Mouse (Mus musculus) midbrain, embryonic 11.5 days (tissue): Measurements from ENCODE around the gene P2rx7. TPM values are rescaled to one million over a fixed set of nuclear protein-coding genes. Genes with fewer than 3 reads are reported as not detected.
A peak's percentile ranks its signal among the peaks of the same experiment; 100 is the strongest.

Source experiments
- ATAC-seq: fragments of 200-750 bp; cut with Nextera tagmentation; 2 replicates; pipeline ENCODE4 v1.8.0; 2017; ENCODE audit warnings: moderate TSS enrichment, moderate library complexity; ENCODE audit not compliant: low FRiP score
- DNase-seq: peaks from one replicate; pipeline ENCODE4 v3.0.0; 2015; ENCODE audit warnings: low spot score; ENCODE audit errors: missing footprints
- H3K27ac ChIP-seq: fragments of 300-500 bp; sonication (generic); 2 replicates; pipeline ENCODE4 v1.5.1; 2014; ENCODE audit warnings: low read depth, low read length
- H3K27me3 ChIP-seq: fragments of 300-500 bp; sonication (generic); 2 replicates; pipeline ENCODE4 v1.6.1; 2014; ENCODE audit warnings: mild to moderate bottlenecking, low read length, moderate library complexity, mixed read lengths; ENCODE audit not compliant: control insufficient read depth, insufficient read depth
- H3K36me3 ChIP-seq: fragments of 300-500 bp; sonication (generic); 2 replicates; pipeline ENCODE4 v1.6.1; 2014; ENCODE audit warnings: mild to moderate bottlenecking, low read length, moderate library complexity, mixed read lengths; ENCODE audit not compliant: control insufficient read depth, insufficient read depth
- H3K4me1 ChIP-seq: fragments of 300-500 bp; sonication (generic); 2 replicates; pipeline ENCODE4 v1.6.1; 2014; ENCODE audit warnings: low read length; ENCODE audit not compliant: control insufficient read depth, insufficient read depth
- H3K4me2 ChIP-seq: fragments of 300-500 bp; sonication (generic); 2 replicates; pipeline ENCODE4 v1.6.1; 2014; ENCODE audit warnings: mild to moderate bottlenecking, moderate library complexity
- H3K4me3 ChIP-seq: fragments of 300-500 bp; sonication (generic); 2 replicates; pipeline ENCODE4 v1.5.1; 2014; ENCODE audit warnings: low read depth, low read length
- H3K9ac ChIP-seq: fragments of 300-500 bp; sonication (generic); 2 replicates; pipeline ENCODE4 v1.6.1; 2014; ENCODE audit warnings: low read length
- H3K9me3 ChIP-seq: fragments of 300-500 bp; sonication (generic); 2 replicates; pipeline ENCODE4 v1.6.1; 2016; ENCODE audit warnings: low read length; ENCODE audit not compliant: control insufficient read depth
- WGBS: fragments of 180-500 bp; shearing (Covaris S2); extraction: QIAGEN DNeasy Blood & Tissue Kit; methylation state at CpG from one replicate; pipeline ENCODE4 v1.1.7; 2014; 5-methylcytosine and 5-hydroxymethylcytosine counted together
- polyA plus RNA-seq: library from polyadenylated mRNA; unstranded; fragments of >200 nt; fragmentation: Nextera tagmentation; extraction: Ambion mirVana; gene quantifications from 2 replicates; pipeline ENCODE4 v1.2.1, GENCODE M21; 2014

The P2rx7 gene
- polyA plus RNA-seq, 1 experiment from 2014 or later, result 0.63 TPM

DNA sequence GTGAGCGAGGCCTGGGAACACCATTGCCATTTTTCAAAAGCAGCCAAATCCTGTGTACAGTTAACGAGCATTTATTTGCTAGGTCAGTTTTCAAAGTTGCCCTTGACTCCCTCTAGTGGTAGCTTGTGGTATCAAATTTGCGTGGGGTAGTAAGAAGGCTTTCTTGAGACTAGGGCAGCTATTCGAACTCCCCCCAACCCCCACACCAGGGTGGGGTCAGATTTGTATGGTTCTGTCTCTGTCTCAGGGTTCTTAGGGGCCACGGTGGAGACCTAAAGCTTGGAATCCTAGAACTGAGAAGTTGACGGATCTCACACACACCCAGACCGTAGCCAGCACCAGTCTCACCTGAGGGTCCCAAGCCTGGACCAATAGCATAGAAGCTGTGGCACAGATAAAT, 82.4 kb downstream of the P2rx7 start:
- DNase-seq (peak; percentile 98), ATAC-seq (peak; percentile 44; the same call in 1 of the 2 replicates)
- Histone ChIP-seq H3K27me3 (no peaks in the 10 kb centered on the region), H3K4me2 (no peak overlapping the region), H3K36me3 (no peaks in the 10 kb centered on the region), H3K9me3 (no peaks in the 10 kb centered on the region), H3K4me1 (no peaks in the 10 kb centered on the region), H3K9ac (no peak overlapping the region), H3K27ac (no peak overlapping the region), H3K4me3 (no peak overlapping the region)
- WGBS, result 26% methylated on average over 7 of the region's 7 CpGs

DNA sequence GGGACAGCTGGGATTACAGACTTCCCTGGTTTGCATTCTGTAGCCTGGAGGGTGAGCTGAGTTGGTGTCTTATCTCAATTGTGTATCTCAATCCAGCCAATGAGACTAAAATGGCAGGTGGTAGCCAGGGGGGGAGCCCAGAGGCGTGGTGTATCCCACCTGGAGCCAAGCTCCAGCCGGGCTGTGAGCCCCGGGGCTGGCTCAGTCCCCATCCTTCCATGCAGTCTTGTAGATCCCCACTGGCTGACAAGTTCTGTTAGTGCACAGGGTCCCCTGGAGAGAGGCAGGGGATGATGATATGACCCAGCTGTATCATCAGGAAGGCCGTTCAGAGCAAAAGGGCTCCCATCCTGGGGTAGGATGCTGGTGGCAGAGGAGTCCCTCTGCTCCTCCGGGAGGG, 82.9 kb downstream of the P2rx7 start:
- Histone ChIP-seq H3K27me3 (no peaks in the 10 kb centered on the region), H3K4me2 (no peak overlapping the region), H3K4me1 (no peaks in the 10 kb centered on the region), H3K9ac (no peak overlapping the region), H3K27ac (no peak overlapping the region), H3K4me3 (no peak overlapping the region), H3K36me3 (no peaks in the 10 kb centered on the region), H3K9me3 (no peaks in the 10 kb centered on the region)
- DNase-seq, result peak; percentile 81
- WGBS, result 83% methylated on average over 5 of the region's 5 CpGs
- ATAC-seq, result no peak

DNA sequence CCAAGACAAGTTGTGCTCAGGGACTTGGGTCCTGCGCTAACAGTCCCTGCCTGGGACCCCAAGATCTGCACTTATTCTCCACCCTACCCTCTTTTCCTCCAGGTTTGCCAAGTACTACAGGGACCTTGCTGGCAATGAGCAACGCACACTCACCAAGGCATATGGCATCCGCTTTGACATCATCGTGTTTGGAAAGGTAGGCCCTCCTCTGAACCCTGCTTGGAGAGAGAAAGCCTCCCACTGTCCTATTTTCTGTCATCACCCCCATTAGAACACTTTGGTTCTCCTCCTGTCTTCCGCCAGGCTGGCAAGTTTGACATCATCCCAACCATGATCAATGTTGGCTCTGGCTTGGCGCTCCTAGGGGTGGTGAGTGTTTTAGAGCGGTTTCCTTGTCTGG, 83.4 kb downstream of the P2rx7 start:
- Histone ChIP-seq H3K9ac (no peak overlapping the region), H3K27me3 (no peaks in the 10 kb centered on the region), H3K27ac (no peak overlapping the region), H3K4me2 (no peak overlapping the region), H3K36me3 (no peaks in the 10 kb centered on the region), H3K4me3 (no peak overlapping the region), H3K9me3 (no peaks in the 10 kb centered on the region), H3K4me1 (no peaks in the 10 kb centered on the region)
- no peak for ATAC-seq
- 96% methylated on average over 7 of the region's 7 CpGs for WGBS
- DNase-seq, result no peak

DNA sequence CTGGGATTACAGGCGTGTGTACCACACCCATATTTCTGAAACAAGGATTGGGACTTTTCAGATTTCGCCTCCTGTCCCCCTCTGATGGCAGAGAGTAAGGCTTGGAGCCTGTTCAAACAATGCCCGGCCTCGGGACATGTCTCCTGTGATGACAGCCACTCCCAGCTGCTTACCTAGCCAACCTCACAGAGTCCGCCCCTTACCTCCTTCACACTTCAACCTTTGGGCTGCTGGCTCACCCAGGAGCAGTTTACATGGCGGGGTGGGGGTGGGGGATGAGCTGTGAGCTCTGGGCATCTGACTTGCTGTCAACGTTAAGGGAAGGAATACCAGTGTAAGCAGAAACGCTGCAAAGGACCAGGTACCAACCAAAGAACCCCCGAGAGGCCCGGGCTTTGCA, 87.1 kb downstream of the P2rx7 start:
- H3K36me3 ChIP-seq, result no peaks in the 10 kb centered on the region
- 88% methylated on average over 10 of the region's 10 CpGs for WGBS
- no peak overlapping the region for H3K4me2 ChIP-seq
- no peaks in the 10 kb centered on the region for H3K9me3 ChIP-seq
- no peak overlapping the region for H3K9ac ChIP-seq
- DNase-seq, result no peak
- no peaks in the 10 kb centered on the region for H3K4me1 ChIP-seq
- no peaks in the 10 kb centered on the region for H3K27me3 ChIP-seq
- no peak overlapping the region for H3K4me3 ChIP-seq
- no peak overlapping the region for H3K27ac ChIP-seq
- no peak for ATAC-seq

DNA sequence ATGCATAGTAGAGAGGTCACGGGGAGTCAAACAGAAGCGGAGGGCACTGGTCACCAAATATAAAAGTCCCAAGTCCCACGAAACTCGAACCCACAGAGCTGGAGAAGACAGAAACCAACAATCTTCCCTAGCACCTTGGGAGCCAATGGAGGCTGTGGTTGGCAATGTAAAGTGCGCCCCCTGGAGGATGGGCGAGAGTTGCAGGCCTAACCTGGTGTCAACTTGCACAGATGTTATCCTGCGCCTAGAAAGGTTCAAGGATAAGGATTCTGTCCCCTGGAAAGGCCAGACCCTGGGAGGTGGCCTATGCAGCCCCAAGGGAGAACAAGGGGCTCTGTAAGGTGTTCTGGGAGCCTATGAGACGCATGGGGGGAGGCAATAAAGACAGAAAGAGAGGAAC, 87.6 kb downstream of the P2rx7 start:
- Histone ChIP-seq H3K36me3 (no peaks in the 10 kb centered on the region), H3K4me3 (no peak overlapping the region), H3K9me3 (no peaks in the 10 kb centered on the region), H3K4me1 (no peaks in the 10 kb centered on the region), H3K27me3 (no peaks in the 10 kb centered on the region), H3K4me2 (no peak overlapping the region), H3K9ac (no peak overlapping the region), H3K27ac (no peak overlapping the region)
- ATAC-seq (no peak), DNase-seq (no peak)
- 68% methylated on average over 8 of the region's 8 CpGs for WGBS

DNA sequence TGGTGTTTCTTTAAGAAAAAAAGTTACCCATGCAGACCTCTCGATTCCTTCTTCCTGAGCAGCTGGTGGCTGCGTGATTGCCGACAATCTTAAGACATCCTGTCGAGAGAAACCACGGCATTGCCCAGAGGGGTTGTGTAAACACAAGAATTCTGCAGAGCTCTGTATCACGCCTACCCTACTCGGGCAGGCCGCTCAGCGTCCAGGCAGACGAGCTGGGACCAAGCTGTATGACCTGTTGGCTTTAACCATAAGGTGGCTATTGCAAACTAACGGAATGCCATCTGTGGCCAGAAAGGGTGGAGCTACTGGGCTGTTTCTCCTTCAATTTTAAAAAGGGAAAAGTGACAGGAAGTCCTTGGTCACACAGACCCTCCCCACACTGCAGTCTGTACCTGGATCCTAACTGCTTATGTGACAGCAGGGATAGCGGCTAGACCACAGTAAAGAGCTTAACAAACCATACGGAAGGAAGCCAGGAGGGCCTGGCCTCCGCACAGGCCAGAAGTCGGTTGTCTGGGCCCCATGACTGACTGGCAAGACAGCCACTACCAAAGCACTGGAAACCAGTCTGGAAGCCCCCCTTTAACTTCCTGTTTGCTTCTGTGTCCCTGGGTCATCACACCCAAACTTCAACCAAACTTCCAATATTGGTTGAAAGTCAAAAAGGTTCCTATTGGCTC, 88.4 kb downstream of the P2rx7 start:
- H3K36me3 ChIP-seq, result no peaks in the 10 kb centered on the region
- whole genome bisulfite sequencing, result 76% methylated on average over 15 of the region's 15 CpGs
- no peak for DNase-seq
- no peak overlapping the region for H3K4me2 ChIP-seq
- no peak overlapping the region for H3K4me3 ChIP-seq
- no peak overlapping the region for H3K27ac ChIP-seq
- H3K4me1 ChIP-seq, result no peaks in the 10 kb centered on the region
- H3K27me3 ChIP-seq, result no peaks in the 10 kb centered on the region
- H3K9ac ChIP-seq, result no peak overlapping the region
- ATAC-seq, result no peak
- H3K9me3 ChIP-seq, result no peaks in the 10 kb centered on the region

DNA sequence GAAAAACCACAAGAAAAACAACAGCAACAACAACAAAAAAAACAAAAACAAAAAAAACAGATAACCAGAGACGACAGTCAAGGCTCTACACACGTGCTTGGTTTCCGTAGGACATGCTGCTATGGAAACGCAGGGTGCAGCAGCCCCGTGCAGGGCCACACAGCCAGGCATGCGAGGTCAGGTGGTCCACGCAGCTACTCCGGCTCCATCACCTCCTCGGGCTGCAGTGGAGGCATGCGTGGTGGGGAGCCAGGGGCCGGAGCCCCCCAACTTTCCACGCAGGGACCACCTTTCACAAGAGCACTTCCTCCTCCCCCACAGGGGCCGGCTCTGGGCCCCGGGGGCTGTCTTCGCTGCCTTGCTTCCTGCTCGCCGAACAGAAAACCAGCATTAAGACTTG, 90.2 kb downstream of the P2rx7 start:
- Histone ChIP-seq H3K27ac (no peak overlapping the region), H3K4me2 (no peak overlapping the region)
- 63% methylated on average over 17 of the region's 17 CpGs for WGBS

DNA sequence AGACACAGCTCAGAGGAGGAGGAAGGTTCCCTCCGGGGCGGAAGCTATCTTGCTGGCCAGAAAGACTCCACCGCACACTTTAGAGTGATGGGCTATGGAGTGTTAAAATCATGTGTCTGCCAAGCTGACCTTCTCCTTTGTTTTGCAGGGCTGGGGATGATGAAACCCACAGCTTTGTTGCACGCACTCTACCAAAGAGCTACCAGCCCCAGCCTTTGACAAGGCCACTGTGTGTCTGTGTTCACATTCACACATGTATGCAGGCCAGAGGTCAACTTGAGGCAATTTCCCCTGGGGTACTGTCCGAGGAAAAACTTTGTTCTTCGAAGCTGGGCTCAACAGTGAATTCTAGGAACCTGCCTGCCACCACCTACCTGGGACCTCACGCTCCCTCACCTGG, 92.1 kb downstream of the P2rx7 start:
- Histone ChIP-seq H3K27me3 (no peaks in the 10 kb centered on the region), H3K27ac (no peak overlapping the region), H3K9ac (no peak overlapping the region), H3K36me3 (no peaks in the 10 kb centered on the region), H3K4me3 (no peak overlapping the region), H3K4me1 (no peaks in the 10 kb centered on the region), H3K9me3 (no peaks in the 10 kb centered on the region), H3K4me2 (no peak overlapping the region)
- ATAC-seq (no peak), DNase-seq (no peak)
- 92% methylated on average over 7 of the region's 7 CpGs for WGBS

More for the DNA sequence above, 90.2 kb downstream of the P2rx7 start:
- Histone ChIP-seq H3K9me3 (no peaks in the 10 kb centered on the region), H3K4me3 (no peak overlapping the region), H3K9ac (no peak overlapping the region), H3K27me3 (no peaks in the 10 kb centered on the region), H3K36me3 (no peaks in the 10 kb centered on the region), H3K4me1 (no peaks in the 10 kb centered on the region)
- no peak for ATAC-seq
- DNase-seq, result no peak

DNA sequence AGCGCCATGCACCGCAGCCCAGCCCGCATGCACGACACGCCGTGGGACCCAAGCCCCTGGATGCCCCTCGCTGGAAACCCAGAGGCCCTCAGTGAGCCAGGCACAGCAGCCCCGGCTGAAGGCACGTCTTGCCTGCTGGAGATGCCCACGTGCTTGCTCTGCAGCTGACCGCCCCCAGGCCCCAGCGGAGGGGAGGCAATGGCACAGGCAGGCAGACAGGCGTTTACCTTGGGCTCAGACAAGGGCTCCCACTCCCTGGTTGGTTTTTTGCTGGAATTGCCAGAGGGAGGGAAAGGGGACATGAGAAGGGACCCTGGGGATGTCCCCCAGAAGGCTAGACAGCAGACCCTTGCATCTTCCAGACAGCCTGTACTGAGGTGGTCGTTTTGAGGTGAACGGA, 93.0 kb downstream of the P2rx7 start:
- no peak for ATAC-seq
- no peaks in the 10 kb centered on the region for H3K4me1 ChIP-seq
- H3K27me3 ChIP-seq, result no peaks in the 10 kb centered on the region
- DNase-seq, result no peak
- no peak overlapping the region for H3K4me2 ChIP-seq
- no peak overlapping the region for H3K27ac ChIP-seq
- no peak overlapping the region for H3K9ac ChIP-seq
- 93% methylated on average over 15 of the region's 15 CpGs for WGBS
- H3K4me3 ChIP-seq, result no peak overlapping the region
- no peaks in the 10 kb centered on the region for H3K36me3 ChIP-seq
- H3K9me3 ChIP-seq, result no peaks in the 10 kb centered on the region
